Mouse (Mus musculus) small intestine, adult 2 months (tissue): Measurements from ENCODE around the gene Arnt2.

Experiments
- CTCF ChIP-seq: fragments of 200-500 bp; IDR thresholded peaks from 2 replicates; pipeline ENCODE4 v1.5.1; 2012; ENCODE audit warnings: low read depth, mild to moderate bottlenecking, control low read depth, inconsistent platforms, low read length, moderate library complexity, mixed read lengths; ENCODE audit not compliant: insufficient replicate concordance, insufficient read length; ENCODE audit errors: extremely low read depth
- POLR2A ChIP-seq: fragments of 200-500 bp; IDR thresholded peaks from 2 replicates; pipeline ENCODE4 v1.6.1; 2012; ENCODE audit warnings: low read depth, mild to moderate bottlenecking, control low read depth, inconsistent platforms, low read length, moderate library complexity

- TF ChIP-seq CTCF (no peak), POLR2A (no peak)
These were observed 29.6 kb upstream of the Arnt2 start for GRCm38 (mm10) chr7:84439606-84440005.
